Mouse (Mus musculus) cortical plate, adult 2 months (tissue): Measurements from ENCODE around the gene Bbs9.

Experiments
- CTCF ChIP-seq: fragments of 200-500 bp; IDR thresholded peaks from 2 replicates; pipeline ENCODE4 v1.5.1; 2011; ENCODE audit warnings: mild to moderate bottlenecking, control low read depth, low read length; ENCODE audit not compliant: insufficient read depth; ENCODE audit errors: extremely low read depth
- POLR2A ChIP-seq: fragments of 200-500 bp; IDR thresholded peaks from 2 replicates; pipeline ENCODE4 v1.6.1; 2011; ENCODE audit warnings: mild to moderate bottlenecking, low read length, control low read depth; ENCODE audit not compliant: insufficient read depth; ENCODE audit errors: extremely low read depth

GRCm38 (mm10) chr9:22829212-22829960, 353.9 kb downstream of the Bbs9 start:
- TF ChIP-seq CTCF = no peak
- TF ChIP-seq POLR2A = no peak
